Mouse (Mus musculus): ENCODE measurements around the gene Vopp1. TPM values are rescaled to one million over a fixed set of nuclear protein-coding genes. Genes with fewer than 3 reads are reported as not detected.
A peak's percentile ranks its signal among the peaks of the same experiment; 100 is the strongest.
"Not testable (repeated sequence)": the region's sequence is repeated elsewhere in the genome, so short reads cannot be mapped to it uniquely, and the experiment has no call there.

The Vopp1 gene
- polyA plus RNA-seq, 1 experiment from 2014 or later, result 28.9 TPM

DNA sequence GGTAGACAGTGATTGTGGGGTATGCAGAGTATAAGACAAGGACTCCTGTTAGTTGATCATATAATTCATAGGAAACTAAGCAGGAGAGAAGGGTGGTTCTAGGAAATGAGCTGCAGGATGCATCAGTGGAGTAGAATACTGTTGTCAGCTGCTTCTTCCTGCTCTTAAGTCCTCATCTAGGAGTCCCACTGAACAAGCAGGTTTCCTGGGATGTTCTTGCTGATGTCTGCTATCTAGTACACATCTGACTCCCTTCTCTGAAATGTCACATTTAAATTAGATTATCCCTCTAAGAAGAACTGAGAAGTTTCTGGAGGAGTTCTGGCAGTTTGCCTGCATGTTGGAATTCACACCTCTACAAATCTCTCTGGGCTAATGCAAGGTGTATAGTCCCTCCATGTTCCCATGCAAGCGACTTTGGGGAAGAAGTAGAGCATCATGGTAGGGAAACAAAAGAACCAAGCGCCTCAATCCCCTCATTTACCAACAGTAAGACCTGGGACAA, 10.5 kb downstream of the Vopp1 start:
- no peak overlapping the region for H3K4me2 ChIP-seq (ENCODE audit: low read depth, low read length)
- 81% methylated on average over 2 of the region's 2 CpGs for WGBS
- no peak overlapping the region for H3K27ac ChIP-seq (ENCODE audit: low read length)
- peaks cover under 1% of the 10 kb centered on the region; the same call in 1 of the 2 replicates for H3K9me3 ChIP-seq (ENCODE audit: control insufficient read depth, low read length)
- no peak overlapping the region for H3K4me3 ChIP-seq (ENCODE audit: low read length)
- ATAC-seq (ENCODE audit: low read depth), result no peak
- no peaks in the 10 kb centered on the region for H3K4me1 ChIP-seq (replicated peaks; ENCODE audit: control insufficient read depth, insufficient read depth, low read length)
- no peaks in the 10 kb centered on the region for H3K27me3 ChIP-seq (ENCODE audit: control insufficient read depth, insufficient read depth, low read depth, low read length)
- no peaks in the 10 kb centered on the region for H3K36me3 ChIP-seq (ENCODE audit: control insufficient read depth, insufficient read depth, low read length)
- no peak overlapping the region for H3K9ac ChIP-seq (ENCODE audit: low read length)

DNA sequence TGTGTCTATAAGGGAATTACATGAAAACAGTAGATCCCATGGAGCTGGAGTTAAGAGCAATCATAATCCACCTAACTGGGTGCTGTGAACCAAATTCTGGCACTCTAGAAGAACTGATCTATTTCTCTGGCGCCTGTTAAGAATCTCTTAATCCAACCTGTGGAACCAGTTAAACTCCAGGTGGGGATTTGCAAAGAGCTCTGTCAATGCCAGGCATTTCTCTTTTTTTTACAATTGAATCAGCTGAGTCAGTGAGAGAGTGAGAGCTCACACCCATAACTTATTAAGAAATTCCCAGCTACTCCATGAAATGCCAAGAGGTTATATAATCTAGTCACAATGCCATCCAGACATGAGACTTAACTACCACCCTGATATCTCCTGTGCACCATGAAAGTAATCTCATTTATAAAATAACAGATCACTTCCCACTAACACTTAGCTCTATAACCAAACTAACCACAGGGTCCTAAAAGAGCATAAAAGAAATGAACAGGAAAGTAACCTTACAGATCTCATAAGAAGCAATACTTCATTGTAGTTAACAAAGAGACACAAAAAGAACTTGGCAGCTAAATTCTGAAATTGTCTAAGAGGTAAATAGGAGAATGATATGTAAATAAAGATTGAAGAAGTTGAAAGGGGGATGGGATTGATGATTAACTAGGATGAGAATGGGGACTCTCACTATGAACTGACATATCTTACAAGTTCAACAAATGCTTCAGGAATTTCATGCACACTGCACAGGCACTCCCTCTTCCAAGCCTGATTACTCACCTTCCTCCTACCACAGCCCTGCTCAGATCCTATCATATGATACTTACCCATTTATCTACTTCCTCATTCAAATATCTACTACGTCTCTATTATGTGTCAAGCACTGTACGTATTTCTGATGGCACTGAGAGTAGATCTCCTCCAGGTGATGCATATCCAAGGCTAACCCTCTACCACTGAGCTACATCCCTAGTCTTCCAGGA, 12.9 kb downstream of the Vopp1 start:
- no peak overlapping the region for H3K4me2 ChIP-seq (ENCODE audit: low read depth, low read length)
- H3K27ac ChIP-seq (ENCODE audit: low read length), result no peak overlapping the region
- no peaks in the 10 kb centered on the region for H3K4me1 ChIP-seq (replicated peaks; ENCODE audit: control insufficient read depth, insufficient read depth, low read length)
- H3K9me3 ChIP-seq (ENCODE audit: control insufficient read depth, low read length), result peaks cover 3% of the 10 kb centered on the region; the same call in 1 of the 2 replicates
- ATAC-seq (ENCODE audit: low read depth), result no peak
- H3K36me3 ChIP-seq (ENCODE audit: control insufficient read depth, insufficient read depth, low read length), result no peaks in the 10 kb centered on the region
- WGBS, result 60% methylated on average over 3 of the region's 3 CpGs
- no peaks in the 10 kb centered on the region for H3K27me3 ChIP-seq (ENCODE audit: control insufficient read depth, insufficient read depth, low read depth, low read length)
- H3K4me3 ChIP-seq (ENCODE audit: low read length), result no peak overlapping the region
- no peak overlapping the region for H3K9ac ChIP-seq (ENCODE audit: low read length)

DNA sequence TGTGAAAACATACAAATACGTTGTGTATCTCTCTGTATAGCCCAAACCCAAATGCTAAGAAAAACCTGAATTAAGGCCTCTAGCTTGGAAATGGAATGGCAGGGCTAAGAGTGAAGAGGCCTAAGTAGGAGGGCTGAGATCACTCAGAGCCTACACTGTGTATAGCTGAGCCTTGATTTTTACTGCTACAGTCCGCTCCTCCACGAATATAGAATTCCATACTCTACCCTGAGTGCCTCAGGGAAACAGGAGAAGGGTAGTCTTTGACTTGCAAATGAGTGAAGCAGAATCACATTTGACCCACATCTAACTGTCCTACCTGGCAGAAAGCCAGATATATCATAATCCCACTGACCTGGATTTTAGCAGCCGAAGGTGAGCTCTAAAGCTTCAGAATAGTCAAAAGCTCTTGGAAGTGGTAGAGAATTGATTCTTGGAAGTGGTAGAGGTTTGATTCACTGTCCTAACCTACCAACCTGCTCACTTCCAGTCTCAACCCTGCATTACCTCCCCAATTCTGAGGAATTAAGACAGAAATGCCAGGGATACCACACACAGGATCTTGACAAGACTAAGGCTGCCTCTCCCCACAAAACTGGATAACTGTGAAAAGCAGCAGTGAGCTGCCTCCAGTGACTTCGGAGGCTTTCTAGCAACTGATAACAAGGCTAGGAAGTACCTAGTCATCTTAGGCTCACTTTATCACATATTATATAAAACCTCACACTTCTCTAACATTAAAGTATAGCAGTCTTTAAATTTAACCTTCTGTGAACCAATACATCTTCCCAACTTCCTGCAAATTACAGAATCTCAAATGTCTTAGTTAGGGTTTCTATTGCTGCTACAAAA, 19.5 kb downstream of the Vopp1 start:
- Histone ChIP-seq H3K9me3 (ENCODE audit: control insufficient read depth, low read length) (peaks cover 3% of the 10 kb centered on the region; the same call in 1 of the 2 replicates), H3K4me1 (replicated peaks; ENCODE audit: control insufficient read depth, insufficient read depth, low read length) (no peaks in the 10 kb centered on the region), H3K27me3 (ENCODE audit: control insufficient read depth, insufficient read depth, low read depth, low read length) (no peaks in the 10 kb centered on the region), H3K9ac (ENCODE audit: low read length) (no peak overlapping the region), H3K4me2 (ENCODE audit: low read depth, low read length) (no peak overlapping the region), H3K4me3 (ENCODE audit: low read length) (no peak overlapping the region), H3K36me3 (ENCODE audit: control insufficient read depth, insufficient read depth, low read length) (no peaks in the 10 kb centered on the region), H3K27ac (ENCODE audit: low read length) (no peak overlapping the region)
- 89% methylated on average over 5 of the region's 5 CpGs for WGBS
- no peak for ATAC-seq (ENCODE audit: low read depth)

DNA sequence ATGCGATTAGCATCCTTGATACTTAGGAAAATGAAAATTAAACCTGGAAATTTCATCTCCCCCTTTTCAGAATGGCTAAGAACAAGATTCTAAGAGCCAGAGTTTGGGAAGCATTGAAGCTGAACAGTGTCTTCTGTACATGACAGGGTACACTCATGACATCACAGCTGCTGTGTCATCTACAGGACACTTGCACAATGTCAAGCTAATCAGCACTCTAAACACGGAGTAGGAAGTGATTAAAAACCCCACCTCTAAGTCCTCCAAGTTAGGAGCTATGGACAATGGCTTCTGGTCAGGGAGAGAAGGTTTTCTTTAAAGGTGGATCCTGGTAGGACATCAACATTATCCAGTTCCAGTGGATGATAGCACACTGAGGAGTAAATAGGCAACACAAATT, 21.8 kb downstream of the Vopp1 start:
- WGBS, result 60% methylated on average over 2 of the region's 2 CpGs
- Histone ChIP-seq H3K4me2 (ENCODE audit: low read depth, low read length) (no peak overlapping the region), H3K9me3 (ENCODE audit: control insufficient read depth, low read length) (no peaks in the 10 kb centered on the region), H3K36me3 (ENCODE audit: control insufficient read depth, insufficient read depth, low read length) (no peaks in the 10 kb centered on the region), H3K27ac (ENCODE audit: low read length) (no peak overlapping the region), H3K4me1 (replicated peaks; ENCODE audit: control insufficient read depth, insufficient read depth, low read length) (no peaks in the 10 kb centered on the region), H3K9ac (ENCODE audit: low read length) (no peak overlapping the region), H3K4me3 (ENCODE audit: low read length) (no peak overlapping the region), H3K27me3 (ENCODE audit: control insufficient read depth, insufficient read depth, low read depth, low read length) (no peaks in the 10 kb centered on the region)
- ATAC-seq (ENCODE audit: low read depth), result no peak

DNA sequence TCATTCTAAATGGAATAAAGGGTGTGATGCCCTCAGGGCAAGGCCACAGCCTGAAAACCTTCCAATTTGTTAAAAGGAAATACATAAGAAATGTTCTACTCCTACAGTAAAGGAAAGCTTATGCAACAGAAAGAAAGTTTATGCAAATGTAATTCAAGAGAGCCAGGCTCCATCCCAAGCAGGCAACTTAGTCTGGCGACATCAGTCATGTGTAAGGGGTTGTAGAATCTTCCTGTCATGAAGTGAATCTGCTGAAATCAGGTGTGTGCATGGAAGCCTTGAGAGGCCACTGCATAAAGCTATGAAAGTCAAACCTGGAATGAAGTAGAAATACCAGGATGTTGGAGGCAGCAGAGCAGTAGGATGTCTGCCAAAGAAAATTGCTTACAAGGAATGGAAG, 26.0 kb downstream of the Vopp1 start:
- WGBS, result 80% methylated on average over 1 of the region's 1 CpGs
- Histone ChIP-seq H3K27ac (ENCODE audit: low read length) (no peak overlapping the region), H3K4me1 (replicated peaks; ENCODE audit: control insufficient read depth, insufficient read depth, low read length) (peaks cover 8% of the 10 kb centered on the region; the same call in 1 of the 2 replicates), H3K36me3 (ENCODE audit: control insufficient read depth, insufficient read depth, low read length) (no peaks in the 10 kb centered on the region), H3K9ac (ENCODE audit: low read length) (no peak overlapping the region), H3K27me3 (ENCODE audit: control insufficient read depth, insufficient read depth, low read depth, low read length) (no peaks in the 10 kb centered on the region), H3K4me2 (ENCODE audit: low read depth, low read length) (no peak overlapping the region), H3K4me3 (ENCODE audit: low read length) (no peak overlapping the region), H3K9me3 (ENCODE audit: control insufficient read depth, low read length) (no peaks in the 10 kb centered on the region)
- no peak for ATAC-seq (ENCODE audit: low read depth)

DNA sequence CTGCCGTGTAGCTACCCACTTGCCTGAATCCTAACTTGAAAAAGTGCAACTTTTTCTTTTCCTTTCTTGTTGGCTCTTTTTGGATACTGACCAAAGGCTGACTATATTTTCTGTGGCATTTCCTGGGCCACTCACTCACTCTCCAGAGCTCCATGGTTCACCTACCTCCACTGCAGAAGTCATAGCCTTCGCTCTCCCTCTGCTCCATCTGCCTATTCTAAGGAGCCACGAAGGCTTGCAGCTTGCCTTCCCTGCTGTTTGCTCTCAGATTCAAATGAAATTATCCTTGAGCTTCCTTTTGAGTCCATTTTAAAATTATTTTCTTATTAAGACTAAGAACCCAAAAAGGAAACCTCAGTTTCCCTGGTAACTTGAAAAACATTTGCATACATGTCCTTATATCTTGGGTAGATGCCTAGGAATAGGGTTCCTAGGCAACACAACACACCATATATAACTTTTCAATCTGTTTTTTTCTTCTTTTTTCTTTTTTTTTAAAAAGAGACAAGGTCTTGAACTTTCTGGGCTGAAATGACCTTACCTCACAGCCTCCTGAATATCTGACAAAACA, 28.0 kb downstream of the Vopp1 start:
- Histone ChIP-seq H3K27ac (ENCODE audit: low read length) (no peak overlapping the region), H3K9ac (ENCODE audit: low read length) (no peak overlapping the region), H3K4me1 (replicated peaks; ENCODE audit: control insufficient read depth, insufficient read depth, low read length) (peaks cover 8% of the 10 kb centered on the region; the same call in 1 of the 2 replicates), H3K4me3 (ENCODE audit: low read length) (no peak overlapping the region), H3K9me3 (ENCODE audit: control insufficient read depth, low read length) (no peaks in the 10 kb centered on the region), H3K4me2 (ENCODE audit: low read depth, low read length) (no peak overlapping the region), H3K36me3 (ENCODE audit: control insufficient read depth, insufficient read depth, low read length) (no peaks in the 10 kb centered on the region), H3K27me3 (ENCODE audit: control insufficient read depth, insufficient read depth, low read depth, low read length) (no peaks in the 10 kb centered on the region)
- 86% methylated on average over 3 of the region's 3 CpGs for WGBS
- no peak for ATAC-seq (ENCODE audit: low read depth)

DNA sequence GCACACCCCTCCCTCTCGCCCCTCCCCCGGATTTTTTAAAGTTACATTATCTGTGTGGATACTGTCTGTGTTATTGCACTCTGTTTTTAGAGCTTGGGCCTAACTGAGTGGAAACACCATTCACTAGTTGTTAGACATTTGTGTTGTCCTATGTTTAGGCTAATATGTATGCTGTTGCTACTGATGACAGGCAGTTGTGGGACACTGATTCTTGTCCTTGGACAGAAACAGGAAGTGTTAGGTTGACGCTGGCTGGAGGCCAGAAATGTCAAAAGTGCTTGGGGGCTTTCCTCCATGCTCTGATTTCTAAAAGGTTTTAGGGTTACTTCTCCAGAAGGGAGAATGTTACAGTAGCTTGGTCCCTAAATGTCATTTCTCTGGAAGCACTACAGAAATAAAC, 29.1 kb downstream of the Vopp1 start:
- ATAC-seq (ENCODE audit: low read depth), result peak; percentile 26; the same call in 1 of the 2 replicates
- no peak overlapping the region; the same call in 1 of the 2 replicates for H3K27ac ChIP-seq (ENCODE audit: low read length)
- WGBS, result 44% methylated on average over 3 of the region's 3 CpGs

DNA sequence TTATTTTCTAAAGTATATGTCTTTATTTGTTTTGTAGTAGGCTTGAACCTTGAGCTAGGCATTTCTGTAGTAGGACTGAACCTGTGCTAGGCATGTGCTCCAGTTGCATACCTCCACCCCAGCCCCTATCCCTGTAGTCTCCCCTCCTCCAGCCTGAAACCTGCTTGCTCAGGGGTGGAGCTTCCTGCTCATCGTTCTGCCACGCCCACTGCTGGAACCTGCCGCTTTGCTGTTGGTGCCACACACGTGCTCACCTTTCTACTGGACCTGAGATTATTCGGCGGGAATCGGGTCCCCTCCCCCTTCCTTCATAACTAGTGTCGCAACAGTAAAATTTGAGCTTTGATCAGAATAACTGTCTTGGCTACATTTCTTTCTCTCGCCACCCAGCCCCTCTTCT, 32.1 kb downstream of the Vopp1 start:
- WGBS, result 67% methylated on average over 9 of the region's 9 CpGs

More for the DNA sequence above, 29.1 kb downstream of the Vopp1 start:
- H3K9me3 ChIP-seq (ENCODE audit: control insufficient read depth, low read length), result no peaks in the 10 kb centered on the region
- no peaks in the 10 kb centered on the region for H3K36me3 ChIP-seq (ENCODE audit: control insufficient read depth, insufficient read depth, low read length)
- no peaks in the 10 kb centered on the region for H3K27me3 ChIP-seq (ENCODE audit: control insufficient read depth, insufficient read depth, low read depth, low read length)
- H3K9ac ChIP-seq (ENCODE audit: low read length), result no peak overlapping the region
- no peak overlapping the region for H3K4me2 ChIP-seq (ENCODE audit: low read depth, low read length)
- no peak overlapping the region for H3K4me3 ChIP-seq (ENCODE audit: low read length)
- H3K4me1 ChIP-seq (replicated peaks; ENCODE audit: control insufficient read depth, insufficient read depth, low read length), result peaks cover 8% of the 10 kb centered on the region; the same call in 1 of the 2 replicates

More for the DNA sequence above, 32.1 kb downstream of the Vopp1 start:
- H3K4me1 ChIP-seq (replicated peaks; ENCODE audit: control insufficient read depth, insufficient read depth, low read length); H3K4me2 ChIP-seq (ENCODE audit: low read depth, low read length); H3K4me3 ChIP-seq (ENCODE audit: low read length); H3K9ac ChIP-seq (ENCODE audit: low read length); H3K36me3 ChIP-seq (ENCODE audit: control insufficient read depth, insufficient read depth, low read length); H3K27me3 ChIP-seq (ENCODE audit: control insufficient read depth, insufficient read depth, low read depth, low read length); ATAC-seq (ENCODE audit: low read depth); H3K27ac ChIP-seq (ENCODE audit: low read length); H3K9me3 ChIP-seq (ENCODE audit: control insufficient read depth, low read length): not testable (repeated sequence)
